Mouse (Mus musculus) heart, embryonic 15.5 days (tissue): Measurements from ENCODE around the gene Lpgat1. TPM values are rescaled to one million over a fixed set of nuclear protein-coding genes. Genes with fewer than 3 reads are reported as not detected.

Source experiments
- ATAC-seq: fragments of 200-750 bp; cut with Nextera tagmentation; replicated peaks from 2 replicates; pipeline ENCODE4 v1.8.0; 2017; ENCODE audit warnings: low read depth, moderate TSS enrichment; ENCODE audit not compliant: insufficient number of reproducible peaks, insufficient read depth, low FRiP score
- H3K27ac ChIP-seq: fragments of 300-500 bp; sonication (generic); 2 replicates; pipeline ENCODE4 v1.5.1; 2015; ENCODE audit warnings: mild to moderate bottlenecking, inconsistent platforms
- H3K27me3 ChIP-seq: fragments of 300-500 bp; sonication (generic); 2 replicates; pipeline ENCODE4 v1.6.1; 2015; ENCODE audit warnings: inconsistent platforms
- H3K36me3 ChIP-seq: fragments of 300-500 bp; sonication (generic); 2 replicates; pipeline ENCODE4 v1.6.1; 2015; ENCODE audit warnings: mild to moderate bottlenecking, inconsistent platforms
- H3K4me1 ChIP-seq: fragments of 300-500 bp; sonication (generic); replicated peaks from 2 replicates; pipeline ENCODE4 v1.6.1; 2015; ENCODE audit warnings: inconsistent platforms
- H3K4me2 ChIP-seq: fragments of 300-500 bp; sonication (generic); 2 replicates; pipeline ENCODE4 v1.6.1; 2015; ENCODE audit warnings: inconsistent platforms, mild to moderate bottlenecking, moderate library complexity
- H3K4me3 ChIP-seq: fragments of 300-500 bp; sonication (generic); 2 replicates; pipeline ENCODE4 v1.5.1; 2015; ENCODE audit warnings: mild to moderate bottlenecking, inconsistent platforms
- H3K9ac ChIP-seq: fragments of 300-500 bp; sonication (generic); 2 replicates; pipeline ENCODE4 v1.6.1; 2015; ENCODE audit warnings: mild to moderate bottlenecking, inconsistent platforms
- H3K9me3 ChIP-seq: fragments of 300-500 bp; sonication (generic); replicated peaks from 2 replicates; pipeline ENCODE4 v1.6.1; 2016; ENCODE audit warnings: inconsistent platforms
- WGBS: fragments of 180-500 bp; shearing (Covaris S2); methylation state at CpG from one replicate; pipeline ENCODE4 v1.1.7; 2015; ENCODE audit warnings: mixed read lengths; 5-methylcytosine and 5-hydroxymethylcytosine counted together
- polyA plus RNA-seq: library from polyadenylated mRNA; unstranded; fragments of >200 nt; fragmentation: Nextera tagmentation; extraction: Ambion mirVana; gene quantifications from 2 replicates; pipeline ENCODE4 v1.2.1, GENCODE M21; 2015

Lpgat1 gene
- polyA plus RNA-seq, 1 experiment from 2014 or later, result 36.8 TPM

DNA sequence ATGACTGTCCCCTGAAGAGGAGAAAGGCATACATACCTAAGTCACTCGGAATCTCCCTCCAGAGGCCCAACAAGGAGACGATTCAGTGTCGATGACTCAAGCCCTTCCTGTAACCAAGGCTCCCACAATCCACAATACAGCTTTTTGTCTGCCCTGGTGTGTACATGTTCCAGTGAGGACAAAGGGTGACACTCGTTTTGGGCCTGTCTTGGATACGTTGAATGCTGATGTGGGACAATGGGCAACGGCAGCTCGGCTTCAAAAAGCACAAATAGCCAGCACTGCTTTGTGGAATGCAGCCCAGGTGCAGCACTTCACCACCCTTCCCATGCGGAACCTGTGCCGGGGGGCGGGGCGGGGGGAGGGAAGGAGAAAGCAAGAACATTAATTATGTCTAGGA is 67.5 kb downstream of the Lpgat1 start:
- H3K4me1 ChIP-seq, result peaks cover 2% of the 10 kb centered on the region
- H3K27me3 ChIP-seq, result no peaks in the 10 kb centered on the region
- H3K9ac ChIP-seq, result no peak overlapping the region
- no peaks in the 10 kb centered on the region for H3K9me3 ChIP-seq
- H3K36me3 ChIP-seq, result peaks cover 3% of the 10 kb centered on the region; the same call in 1 of the 2 replicates
- no peak overlapping the region for H3K27ac ChIP-seq
- H3K4me3 ChIP-seq, result no peak overlapping the region
- WGBS, result 69% methylated on average over 11 of the region's 11 CpGs
- no peak for ATAC-seq
- no peak overlapping the region for H3K4me2 ChIP-seq

DNA sequence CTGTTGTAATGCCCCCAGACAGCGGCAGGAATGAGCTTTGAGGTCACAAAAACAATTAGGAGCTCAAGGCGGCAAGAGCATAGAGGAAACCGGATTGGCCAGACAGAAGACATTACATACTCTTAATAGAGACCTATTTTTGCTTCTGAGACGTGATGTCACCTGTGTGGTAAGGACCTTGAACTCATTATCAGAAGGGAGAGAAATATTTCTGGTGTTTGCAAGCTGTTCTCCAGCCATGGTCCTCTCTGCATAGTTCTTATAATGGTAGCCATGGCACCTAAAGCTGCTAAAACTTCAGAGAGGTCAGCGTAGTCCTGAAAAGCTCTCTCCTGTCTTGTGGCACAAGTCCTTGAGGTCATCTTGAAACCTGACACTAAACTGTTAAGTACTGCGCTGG is 68.6 kb downstream of the Lpgat1 start:
- Histone ChIP-seq H3K9ac (no peak overlapping the region), H3K4me1 (no peaks in the 10 kb centered on the region), H3K36me3 (0 out of 2 replicates have a peak, but pooled peaks cover 3% of the 10 kb centered on the region), H3K4me3 (no peak overlapping the region), H3K27me3 (no peaks in the 10 kb centered on the region), H3K27ac (no peak overlapping the region), H3K9me3 (no peaks in the 10 kb centered on the region), H3K4me2 (no peak overlapping the region)
- ATAC-seq, result no peak
- 63% methylated on average over 6 of the region's 6 CpGs for WGBS

DNA sequence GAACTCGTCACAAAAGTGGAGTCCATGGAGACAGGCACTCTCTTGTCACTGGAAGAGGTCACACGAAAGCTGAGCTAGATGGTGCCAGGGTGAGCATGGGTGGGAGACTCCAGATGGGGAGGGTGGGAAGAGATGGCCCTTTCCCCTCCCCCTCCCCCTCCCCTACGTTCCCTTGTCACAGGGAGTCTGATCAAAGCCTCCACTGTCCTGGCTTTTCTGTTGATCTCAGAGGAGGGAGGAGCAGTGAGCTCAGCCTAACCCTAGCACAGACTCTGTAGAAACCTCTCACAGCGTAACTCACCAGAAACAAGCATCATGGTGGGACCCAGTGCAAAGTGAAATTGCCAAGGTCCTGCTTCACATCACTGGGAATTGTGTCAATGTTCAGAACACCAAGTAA is 69.7 kb downstream of the Lpgat1 start:
- Histone ChIP-seq H3K36me3 (no peaks in the 10 kb centered on the region), H3K9me3 (no peaks in the 10 kb centered on the region), H3K4me3 (no peak overlapping the region), H3K27ac (no peak overlapping the region), H3K4me2 (no peak overlapping the region), H3K27me3 (no peaks in the 10 kb centered on the region), H3K4me1 (no peaks in the 10 kb centered on the region), H3K9ac (no peak overlapping the region)
- WGBS, result 35% methylated on average over 4 of the region's 4 CpGs
- ATAC-seq, result no peak

DNA sequence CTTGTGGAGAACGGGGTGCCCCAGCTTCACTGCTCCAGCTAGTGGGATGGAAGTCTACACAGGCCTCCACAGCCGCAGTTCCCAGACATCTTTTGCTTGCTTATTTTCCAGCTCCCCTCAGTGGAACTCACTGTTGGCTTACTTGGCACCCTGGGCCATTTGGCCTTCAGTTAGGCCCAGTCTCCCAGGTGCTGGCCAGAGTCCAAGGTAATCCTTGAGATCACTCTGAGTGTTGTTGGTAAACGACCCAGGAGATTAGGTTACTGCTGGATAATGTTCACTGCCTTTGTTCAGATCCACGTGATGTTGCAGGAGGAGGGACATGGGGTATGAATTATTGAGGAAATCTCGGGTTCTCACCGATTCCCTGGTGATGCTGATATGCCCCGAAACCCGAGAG is 75.4 kb downstream of the Lpgat1 start:
- H3K36me3 ChIP-seq, result no peaks in the 10 kb centered on the region
- no peaks in the 10 kb centered on the region for H3K27me3 ChIP-seq
- no peak overlapping the region for H3K27ac ChIP-seq
- H3K4me3 ChIP-seq, result no peak overlapping the region
- ATAC-seq, result no peak
- H3K4me2 ChIP-seq, result no peak overlapping the region
- WGBS, result 69% methylated on average over 8 of the region's 8 CpGs
- H3K9ac ChIP-seq, result no peak overlapping the region
- H3K9me3 ChIP-seq, result no peaks in the 10 kb centered on the region
- H3K4me1 ChIP-seq, result peaks cover 8% of the 10 kb centered on the region; the same call in 1 of the 2 replicates

DNA sequence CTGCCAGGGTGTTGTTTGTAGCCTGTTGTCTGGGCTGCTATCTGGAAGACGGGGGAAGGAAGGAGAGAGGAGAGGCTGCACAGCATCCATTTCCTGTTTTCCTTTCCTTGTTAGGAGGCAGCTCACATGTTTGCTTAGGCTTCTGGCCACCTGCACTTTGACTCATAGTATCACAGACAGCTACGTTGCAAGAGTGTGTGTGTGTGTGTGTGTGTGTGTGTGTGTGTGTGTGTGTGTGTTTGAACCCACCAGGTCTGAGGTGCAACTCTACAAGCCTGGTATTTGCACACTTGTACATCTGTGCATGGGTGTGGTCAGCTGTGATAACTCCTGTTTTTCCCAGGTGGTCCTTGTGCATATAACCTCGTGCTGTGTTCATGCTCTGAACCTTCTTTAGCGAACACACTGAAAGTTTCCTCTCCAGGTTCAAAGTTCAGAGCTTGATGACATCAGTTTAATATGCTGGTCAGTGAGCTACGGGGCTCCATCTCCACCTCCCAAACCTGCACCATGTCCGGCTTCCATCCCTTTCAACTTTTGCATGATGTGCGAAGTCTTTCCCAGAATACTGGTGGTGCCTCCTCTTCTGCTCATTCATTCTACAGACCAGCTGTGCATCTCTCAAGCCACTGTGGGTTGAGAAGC is 76.4 kb downstream of the Lpgat1 start:
- Histone ChIP-seq H3K4me3 (no peak overlapping the region), H3K27me3 (no peaks in the 10 kb centered on the region), H3K4me1 (peaks cover 8% of the 10 kb centered on the region; the same call in 1 of the 2 replicates), H3K4me2 (no peak overlapping the region), H3K9me3 (no peaks in the 10 kb centered on the region), H3K9ac (no peak overlapping the region), H3K27ac (no peak overlapping the region), H3K36me3 (no peaks in the 10 kb centered on the region)
- 57% methylated on average over 7 of the region's 7 CpGs for WGBS
- ATAC-seq, result no peak

DNA sequence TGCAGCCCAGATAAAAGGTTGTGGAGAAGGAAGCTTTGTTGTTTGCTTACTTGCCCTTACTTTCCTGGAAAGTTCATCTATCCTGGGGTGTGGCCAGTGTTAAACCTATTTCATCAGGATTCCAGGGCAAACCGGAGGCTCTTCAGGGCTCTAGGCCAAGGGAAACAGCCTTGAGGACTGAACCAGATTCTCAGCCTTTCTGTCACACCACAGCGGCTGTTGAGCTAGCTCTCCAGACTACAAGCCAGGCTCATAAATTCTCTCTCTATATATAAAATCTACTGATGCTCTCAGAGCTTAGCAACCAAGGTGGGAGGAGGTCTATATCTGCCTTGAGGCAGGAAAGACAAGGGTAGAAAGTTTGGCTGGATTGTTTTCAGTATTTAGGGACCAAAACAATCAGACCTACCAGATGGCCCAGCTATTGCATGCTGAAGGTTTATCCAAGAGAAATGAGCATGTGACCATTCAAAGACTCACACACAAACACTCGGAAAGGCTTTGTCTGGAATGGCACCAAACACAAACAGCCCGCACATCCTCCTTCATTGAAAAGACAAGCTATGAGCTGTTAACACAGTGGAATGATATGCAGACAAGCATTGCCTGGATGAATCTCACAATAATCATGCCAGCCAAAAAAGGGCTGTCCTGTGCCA is 78.7 kb downstream of the Lpgat1 start:
- no peak overlapping the region for H3K4me3 ChIP-seq
- no peaks in the 10 kb centered on the region for H3K9me3 ChIP-seq
- no peaks in the 10 kb centered on the region for H3K27me3 ChIP-seq
- H3K9ac ChIP-seq, result no peak overlapping the region
- H3K4me2 ChIP-seq, result no peak overlapping the region
- H3K27ac ChIP-seq, result no peak overlapping the region
- no peak for ATAC-seq
- H3K4me1 ChIP-seq, result peaks cover 8% of the 10 kb centered on the region; the same call in 1 of the 2 replicates
- 61% methylated on average over 4 of the region's 4 CpGs for WGBS
- H3K36me3 ChIP-seq, result no peaks in the 10 kb centered on the region

DNA sequence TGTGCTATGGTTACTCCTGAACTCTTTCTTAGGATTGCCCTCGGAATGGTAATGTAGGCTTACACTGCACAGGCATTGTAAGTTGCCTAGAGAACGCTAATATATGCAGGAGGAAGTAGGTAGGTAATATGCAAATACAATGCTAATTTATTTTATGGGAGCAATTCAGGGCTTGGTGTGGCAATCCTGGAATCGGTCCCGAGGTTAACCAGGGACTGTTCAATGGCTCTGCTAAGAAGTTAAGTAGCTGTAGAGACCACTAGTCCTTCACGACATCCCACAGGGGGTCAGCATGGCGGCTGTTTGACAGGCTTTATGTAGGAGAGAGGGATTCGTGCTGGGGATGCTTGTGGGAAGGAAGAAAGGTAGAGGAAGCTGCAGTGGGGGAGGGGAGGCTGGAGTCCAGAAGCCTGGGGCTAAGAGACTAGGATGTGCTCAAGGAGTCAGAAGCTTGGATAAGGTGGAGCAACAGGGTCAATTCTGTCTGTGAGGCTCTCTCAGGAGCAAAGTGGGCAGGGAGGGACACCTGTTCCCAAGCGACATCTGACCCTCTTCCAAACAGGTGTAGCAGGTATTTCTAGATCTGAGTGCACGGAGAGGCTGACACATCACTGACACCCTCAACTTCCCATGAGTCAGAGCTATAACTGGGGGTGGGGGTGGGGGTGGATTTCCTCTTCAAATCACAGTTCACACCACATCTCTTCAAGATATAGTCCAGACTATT is 84.6 kb downstream of the Lpgat1 start:
- no peaks in the 10 kb centered on the region for H3K27me3 ChIP-seq
- peak overlapping the region; percentile 28; the same call in 1 of the 2 replicates for H3K4me2 ChIP-seq
- H3K4me3 ChIP-seq, result no peak overlapping the region
- WGBS, result 64% methylated on average over 9 of the region's 9 CpGs
- H3K4me1 ChIP-seq, result peaks cover 13% of the 10 kb centered on the region
- H3K9ac ChIP-seq, result no peak overlapping the region
- H3K27ac ChIP-seq, result peak overlapping the region; percentile 38; the same call in 1 of the 2 replicates
- peaks cover 3% of the 10 kb centered on the region; the same call in 1 of the 2 replicates for H3K9me3 ChIP-seq
- H3K36me3 ChIP-seq, result no peaks in the 10 kb centered on the region
- no peak for ATAC-seq

DNA sequence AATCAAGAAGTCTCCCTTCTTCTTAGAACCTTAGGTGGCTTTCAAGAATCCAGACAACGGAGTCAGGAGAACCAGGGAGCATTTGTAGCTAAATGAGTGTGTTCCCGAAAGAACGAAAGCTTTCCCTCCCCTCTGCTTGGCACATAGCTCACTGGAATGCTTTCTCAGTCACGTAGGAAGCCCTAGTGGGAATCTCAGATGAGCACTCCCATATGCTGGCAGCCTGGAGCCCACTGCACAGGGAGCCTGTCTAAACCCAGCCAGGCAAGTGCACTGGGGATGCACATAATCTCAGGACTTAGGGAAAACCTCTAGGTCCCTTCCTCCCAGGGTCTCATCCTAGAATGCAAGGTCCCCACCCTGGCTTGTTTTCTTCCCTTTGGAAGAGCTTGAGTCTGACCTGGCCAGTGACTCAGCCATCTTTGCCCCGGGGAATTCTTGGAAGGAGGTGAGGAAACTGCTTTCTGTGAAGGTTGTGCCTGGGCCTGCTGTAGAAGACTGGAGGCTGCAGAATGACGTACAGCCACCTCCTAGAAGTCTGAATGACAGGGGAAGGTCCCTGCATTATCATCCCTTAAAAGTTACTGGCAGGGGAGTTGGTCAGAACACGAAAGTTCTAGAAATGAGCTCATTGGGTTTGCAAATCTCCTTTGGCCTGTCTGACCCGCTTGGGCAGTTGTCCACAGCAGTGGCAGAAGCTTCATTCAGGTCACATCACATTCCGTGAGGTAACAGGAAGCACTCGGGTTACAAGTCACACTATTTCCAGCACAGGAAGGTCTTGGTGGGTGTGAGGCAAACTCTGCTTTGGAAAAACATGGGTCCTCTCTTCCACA is 85.4 kb downstream of the Lpgat1 start:
- Histone ChIP-seq H3K4me3 (no peak overlapping the region), H3K27ac (peak overlapping the region; percentile 38; the same call in 1 of the 2 replicates), H3K4me1 (peaks cover 13% of the 10 kb centered on the region), H3K4me2 (peak overlapping the region; percentile 28; the same call in 1 of the 2 replicates), H3K9ac (no peak overlapping the region), H3K27me3 (no peaks in the 10 kb centered on the region), H3K36me3 (no peaks in the 10 kb centered on the region), H3K9me3 (peaks cover 3% of the 10 kb centered on the region; the same call in 1 of the 2 replicates)
- 46% methylated on average over 10 of the region's 10 CpGs for WGBS
- ATAC-seq, result no peak

DNA sequence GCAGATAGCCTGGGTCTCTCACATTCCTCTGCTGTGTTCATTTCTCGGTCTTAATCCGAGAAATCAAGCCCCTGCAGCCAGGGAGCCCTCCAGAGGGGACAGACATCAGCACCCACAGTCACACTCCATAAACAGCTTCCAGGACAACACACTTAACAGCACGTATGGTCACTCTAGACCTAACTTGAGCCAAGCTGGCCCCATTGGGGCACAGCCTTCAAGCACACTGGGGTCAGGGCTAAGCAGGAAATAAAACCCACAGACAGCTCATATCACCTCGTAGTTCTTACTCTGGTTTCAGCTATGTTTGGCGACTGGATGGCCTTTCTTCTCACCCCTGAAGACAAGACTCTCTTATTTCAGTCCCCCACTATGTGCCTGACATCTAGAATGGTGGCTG is 87.1 kb downstream of the Lpgat1 start:
- no peak overlapping the region for H3K4me3 ChIP-seq
- no peaks in the 10 kb centered on the region for H3K27me3 ChIP-seq
- peaks cover 3% of the 10 kb centered on the region; the same call in 1 of the 2 replicates for H3K9me3 ChIP-seq
- 54% methylated on average over 5 of the region's 5 CpGs for WGBS
- no peak overlapping the region for H3K27ac ChIP-seq
- no peak for ATAC-seq
- peaks cover 25% of the 10 kb centered on the region for H3K4me1 ChIP-seq
- H3K36me3 ChIP-seq, result no peaks in the 10 kb centered on the region
- no peak overlapping the region for H3K4me2 ChIP-seq
- no peak overlapping the region for H3K9ac ChIP-seq

DNA sequence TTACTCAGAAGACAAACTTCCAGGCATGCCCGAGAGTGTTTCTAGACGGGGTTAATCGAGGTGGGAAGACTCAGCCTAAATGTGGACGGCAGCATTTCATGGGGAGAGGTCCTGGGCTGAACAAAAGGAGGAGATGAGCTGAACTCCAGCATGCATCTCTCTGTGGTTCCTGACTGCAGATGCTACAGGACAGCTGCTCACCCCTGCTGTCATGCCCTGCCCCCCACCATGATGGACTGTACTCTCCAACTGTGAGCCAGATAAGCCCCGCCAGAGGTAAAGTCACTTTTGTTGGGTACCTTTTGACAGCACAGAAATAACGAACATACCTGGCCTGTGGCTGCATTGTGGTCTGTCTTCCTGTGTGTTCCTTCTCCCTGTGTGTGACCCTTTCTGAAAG is 88.2 kb downstream of the Lpgat1 start:
- Histone ChIP-seq H3K4me2 (no peak overlapping the region), H3K27ac (no peak overlapping the region), H3K36me3 (no peaks in the 10 kb centered on the region), H3K4me3 (no peak overlapping the region), H3K9ac (no peak overlapping the region), H3K27me3 (no peaks in the 10 kb centered on the region), H3K9me3 (peaks cover 3% of the 10 kb centered on the region; the same call in 1 of the 2 replicates), H3K4me1 (peaks cover 25% of the 10 kb centered on the region)
- 75% methylated on average over 6 of the region's 6 CpGs for whole genome bisulfite sequencing
- no peak for ATAC-seq

DNA sequence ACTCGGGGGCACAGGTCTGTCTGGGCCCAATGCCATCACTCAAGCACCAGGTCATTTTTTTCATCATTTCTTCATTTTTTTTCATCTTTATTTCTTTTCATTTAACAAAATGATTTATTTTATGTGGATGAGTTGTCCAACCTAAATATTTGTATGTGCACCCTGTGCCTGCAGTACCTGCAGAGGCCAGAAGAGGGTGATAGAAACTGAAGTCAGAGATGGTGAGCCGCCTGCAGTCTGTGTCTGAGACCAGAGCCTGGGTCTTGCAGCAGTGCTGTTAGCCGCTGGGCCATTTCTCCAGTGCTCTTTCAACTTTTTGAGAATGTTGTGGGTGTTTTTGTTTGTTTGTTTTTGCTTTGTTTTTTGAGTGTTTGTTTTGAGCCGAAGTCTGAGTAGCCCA is 89.1 kb downstream of the Lpgat1 start:
- H3K27me3 ChIP-seq, result no peaks in the 10 kb centered on the region
- H3K9me3 ChIP-seq, result peaks cover 3% of the 10 kb centered on the region; the same call in 1 of the 2 replicates
- no peak for ATAC-seq
- no peak overlapping the region for H3K27ac ChIP-seq
- peaks cover 25% of the 10 kb centered on the region for H3K4me1 ChIP-seq
- no peaks in the 10 kb centered on the region for H3K36me3 ChIP-seq
- no peak overlapping the region for H3K4me2 ChIP-seq
- no peak overlapping the region for H3K4me3 ChIP-seq
- no peak overlapping the region for H3K9ac ChIP-seq
- whole genome bisulfite sequencing, result 90% methylated on average over 4 of the region's 4 CpGs
